8 mouse cellular contexts compared by ENCODE assay signal in genomic region chr5:121592064-121592815, GRCm38 (mm10). TPM values are rescaled to one million over a fixed set of nuclear protein-coding genes. Genes with fewer than 3 reads are reported as not detected.
A peak's percentile ranks its signal among the peaks of the same experiment; 100 is the strongest.
DNase-seq lines count a peak whose midpoint lies in the region; ATAC-seq and TF ChIP-seq lines count a peak whose summit lies in the region.

No protein-coding gene starts in this region.

- H3K27me3 ChIP-seq in ES-Bruce4 (ENCODE audit: control insufficient read depth, insufficient read depth, low read length, poor library complexity, severe bottlenecking): no peaks in the 10 kb centered on the region
- H3K27me3 ChIP-seq in forebrain, embryonic 16.5 days (replicated peaks; ENCODE audit: control insufficient read depth, insufficient read depth, low read length): no peaks in the 10 kb centered on the region
- peaks cover 12% of the 10 kb centered on the region; the same call in 1 of the 2 replicates for H3K27me3 ChIP-seq in liver, embryonic 15.5 days

- H3K4me3 ChIP-seq in ES-Bruce4 (ENCODE audit: low read depth, low read length): peak overlapping the region; percentile 86
- H3K4me3 ChIP-seq in forebrain, embryonic 16.5 days (replicated peaks; ENCODE audit: low read length): no peak overlapping the region
- H3K4me3 ChIP-seq in liver, embryonic 15.5 days (replicated peaks): peak overlapping the region; percentile 80

- TF ChIP-seq EP300 in ES-Bruce4 (IDR thresholded peaks at IDR 0.05; ENCODE audit: insufficient read depth, low read depth, low read length): no peak

- H3K36me3 ChIP-seq in ES-Bruce4 (ENCODE audit: control insufficient read depth, insufficient read depth, low read length, poor library complexity, severe bottlenecking): no peaks in the 10 kb centered on the region
- H3K36me3 ChIP-seq in forebrain, embryonic 16.5 days (ENCODE audit: control insufficient read depth, insufficient read depth): no peaks in the 10 kb centered on the region
- no peaks in the 10 kb centered on the region for H3K36me3 ChIP-seq in liver, embryonic 15.5 days (replicated peaks)

- no peak for TF ChIP-seq CTCF in ES-Bruce4 (IDR thresholded peaks at IDR 0.05; ENCODE audit: low read depth, low read length)

- H3K4me1 ChIP-seq in ES-Bruce4 (ENCODE audit: control insufficient read depth, insufficient read depth, low read length): peaks cover 1% of the 10 kb centered on the region
- H3K4me1 ChIP-seq in forebrain, embryonic 16.5 days (replicated peaks; ENCODE audit: control insufficient read depth, insufficient read depth, low read length): peaks cover 16% of the 10 kb centered on the region
- peaks cover 79% of the 10 kb centered on the region for H3K4me1 ChIP-seq in liver, embryonic 15.5 days (replicated peaks)

- H3K4me2 ChIP-seq in forebrain, embryonic 16.5 days (ENCODE audit: low read length): peak overlapping the region; percentile 95
- peak overlapping the region; percentile 98 for H3K4me2 ChIP-seq in liver, embryonic 15.5 days

- intact Hi-C loops in left cerebral cortex, postnatal 36 days (cut with DNase I): loop anchor here (5.0 kb wide), 1 partner anchor 45 kb away; the partner anchor contains the start of genes Adam1a, Gm42878 and Mapkapk5

- DNase-seq in 416B (ENCODE audit: low read depth): peak; percentile 44
- DNase-seq in thymus, postnatal 14 days: no peak
- DNase-seq in left cerebral cortex, postnatal 36 days (ENCODE audit: low spot score in 2 of 2): no peak
- no peak for DNase-seq in gastrocnemius, postnatal 25 days

- no peaks in the 10 kb centered on the region for H3K9me3 ChIP-seq in ES-Bruce4 (replicated peaks; ENCODE audit: control insufficient read depth, insufficient read depth, low read length, poor library complexity, severe bottlenecking)
- no peaks in the 10 kb centered on the region for H3K9me3 ChIP-seq in forebrain, embryonic 16.5 days (ENCODE audit: control insufficient read depth, low read length)
- no peaks in the 10 kb centered on the region for H3K9me3 ChIP-seq in liver, embryonic 15.5 days (replicated peaks)

- no peak for ATAC-seq in forebrain, embryonic 16.5 days
- ATAC-seq in liver, embryonic 15.5 days (ENCODE audit: insufficient read depth): no peak
- ATAC-seq in frontal cortex, adult (ENCODE audit: low TSS enrichment): no peak

- TF ChIP-seq POLR2A in ES-Bruce4 (IDR thresholded peaks at IDR 0.05; ENCODE audit: insufficient read depth, low read length): no peak

- WGBS in forebrain, embryonic 16.5 days: 66% methylated on average over 11 of the region's 11 CpGs
- 53% methylated on average over 11 of the region's 11 CpGs for WGBS in liver, embryonic 15.5 days (ENCODE audit: insufficient replicate concordance)

- no peak overlapping the region for H3K27ac ChIP-seq in ES-Bruce4 (ENCODE audit: insufficient read depth, low read length)
- no peak overlapping the region for H3K27ac ChIP-seq in forebrain, embryonic 16.5 days (ENCODE audit: low read length)
- H3K27ac ChIP-seq in liver, embryonic 15.5 days (replicated peaks): peak overlapping the region; percentile 61

- H3K9ac ChIP-seq in ES-Bruce4 (ENCODE audit: low read depth, poor library complexity, severe bottlenecking): peak overlapping the region; percentile 53
- no peak overlapping the region for H3K9ac ChIP-seq in forebrain, embryonic 16.5 days (replicated peaks; ENCODE audit: low read depth, low read length)
- peak overlapping the region; percentile 82; the same call in 1 of the 2 replicates for H3K9ac ChIP-seq in liver, embryonic 15.5 days

RNA-seq across cellular contexts. Expression of gene Aldh2, which starts 1.4 kb away (rescaled TPM):
- 160 and 180 TPM in 2 replicates for polyA plus RNA-seq in ES-Bruce4 (2011; ENCODE audit: insufficient read depth, insufficient read length, low read depth, missing spikeins)
- 99.2 and 102 TPM in 2 replicates for polyA plus RNA-seq in forebrain, embryonic 16.5 days (2015; fragmentation: Nextera tagmentation; extraction: Ambion mirVana)
- polyA plus RNA-seq in liver, embryonic 15.5 days (2015; fragmentation: Nextera tagmentation; extraction: Ambion mirVana): 181 and 210 TPM in 2 replicates
- total RNA-seq in left cerebral cortex, postnatal 36 days (2021): 100 to 1,000 TPM; 109 to 120 TPM
- 100 to 1,000 TPM; 154 to 157 TPM for total RNA-seq in gastrocnemius, postnatal 25 days (2021)

RNA-seq across cellular contexts. Expression of gene Acad12, which starts 26.5 kb away (rescaled TPM):
- 5.8 and 6.3 TPM in 2 replicates for polyA plus RNA-seq in ES-Bruce4 (2011; ENCODE audit: insufficient read depth, insufficient read length, low read depth, missing spikeins)
- 1.1 and 1.2 TPM in 2 replicates for polyA plus RNA-seq in forebrain, embryonic 16.5 days (2015; fragmentation: Nextera tagmentation; extraction: Ambion mirVana)
- polyA plus RNA-seq in liver, embryonic 15.5 days (2015; fragmentation: Nextera tagmentation; extraction: Ambion mirVana): 1.2 and 2.4 TPM in 2 replicates
- 1 to 10 TPM; 5.4 to 6.6 TPM for total RNA-seq in left cerebral cortex, postnatal 36 days (2021)
- total RNA-seq in gastrocnemius, postnatal 25 days (2021): 10 to 100 TPM; 22.2 to 22.3 TPM

RNA-seq across cellular contexts. Expression of gene Mapkapk5, which starts 46.5 kb away (rescaled TPM):
- 74.4 and 75.2 TPM in 2 replicates for polyA plus RNA-seq in ES-Bruce4 (2011; ENCODE audit: insufficient read depth, insufficient read length, low read depth, missing spikeins)
- 66.8 and 67.8 TPM in 2 replicates for polyA plus RNA-seq in forebrain, embryonic 16.5 days (2015; fragmentation: Nextera tagmentation; extraction: Ambion mirVana)
- 22.9 and 30.0 TPM in 2 replicates for polyA plus RNA-seq in liver, embryonic 15.5 days (2015; fragmentation: Nextera tagmentation; extraction: Ambion mirVana)
- 10 to 100 TPM; 59.5 to 67.7 TPM for total RNA-seq in left cerebral cortex, postnatal 36 days (2021)
- 10 to 100 TPM; 76.7 to 79.9 TPM for total RNA-seq in gastrocnemius, postnatal 25 days (2021)

RNA-seq across cellular contexts. Expression of gene Adam1a, which starts 47.0 kb away (rescaled TPM):
- polyA plus RNA-seq in ES-Bruce4 (2011; ENCODE audit: insufficient read depth, insufficient read length, low read depth, missing spikeins): 2.3 TPM in 2 replicates
- 3.4 and 4.9 TPM in 2 replicates for polyA plus RNA-seq in forebrain, embryonic 16.5 days (2015; fragmentation: Nextera tagmentation; extraction: Ambion mirVana)
- polyA plus RNA-seq in liver, embryonic 15.5 days (2015; fragmentation: Nextera tagmentation; extraction: Ambion mirVana): 0.21 and 0.41 TPM in 2 replicates
- total RNA-seq in left cerebral cortex, postnatal 36 days (2021): 10 to 100 TPM in 1 of 2 experiments, 1 to 10 TPM in 1; 7.7 to 13.9 TPM
- 1 to 10 TPM; 1.9 to 2.0 TPM for total RNA-seq in gastrocnemius, postnatal 25 days (2021)

RNA-seq across cellular contexts. Expression of gene Gm42878, which starts 47.0 kb away (rescaled TPM):
- polyA plus RNA-seq in ES-Bruce4 (2011; ENCODE audit: insufficient read depth, insufficient read length, low read depth, missing spikeins): not detected in 2 replicates
- not detected in 2 replicates for polyA plus RNA-seq in forebrain, embryonic 16.5 days (2015; fragmentation: Nextera tagmentation; extraction: Ambion mirVana)
- polyA plus RNA-seq in liver, embryonic 15.5 days (2015; fragmentation: Nextera tagmentation; extraction: Ambion mirVana): not detected in 2 replicates
- not detected for total RNA-seq in left cerebral cortex, postnatal 36 days (2021)
- total RNA-seq in gastrocnemius, postnatal 25 days (2021): not detected
